Mouse (Mus musculus): ENCODE data around the gene Ltn1. TPM values are rescaled to one million over a fixed set of nuclear protein-coding genes. Genes with fewer than 3 reads are reported as not detected.

The Ltn1 gene
- 22.9 and 26.8 TPM in 2 replicates for polyA plus RNA-seq (2015; fragmentation: Nextera tagmentation; extraction: Ambion mirVana)

GRCm38 (mm10) chr16:87432033-87432814 is at the start of gene Ltn1:
Gene Ltn1, minus strand, starts transcription at chr16:87432612.
- no peaks in the 10 kb centered on the region for H3K27me3 ChIP-seq (replicated peaks)
- ATAC-seq, result peak; percentile 99
- no peaks in the 10 kb centered on the region for H3K4me1 ChIP-seq (replicated peaks)
- H3K9ac ChIP-seq, result peak within 1 kb of the TSS; percentile 81
- H3K4me2 ChIP-seq (replicated peaks), result peak within 1 kb of the TSS; percentile 74
- no peaks in the 10 kb centered on the region for H3K9me3 ChIP-seq
- peak within 1 kb of the TSS; percentile 76 for H3K4me3 ChIP-seq (replicated peaks)
- H3K36me3 ChIP-seq, result 0 out of 2 replicates have a peak, but pooled peaks cover 3% of the 10 kb centered on the region
- under 1% methylated on average over 56 of the region's 56 CpGs for WGBS
- 0 out of 2 replicates have a peak within 1 kb of the TSS, but pooled peaks have one; percentile 54 for H3K27ac ChIP-seq

GRCm38 (mm10) chr16:87470579-87470978 is 38.2 kb upstream of the Ltn1 start:
- no peaks in the 10 kb centered on the region for H3K4me1 ChIP-seq (replicated peaks)
- no peak overlapping the region for H3K4me2 ChIP-seq (replicated peaks)
- no peak overlapping the region for H3K9ac ChIP-seq
- 90% methylated on average over 4 of the region's 4 CpGs for WGBS
- no peak overlapping the region for H3K4me3 ChIP-seq (replicated peaks)
- H3K27me3 ChIP-seq (replicated peaks), result no peaks in the 10 kb centered on the region
- H3K36me3 ChIP-seq, result peaks cover 27% of the 10 kb centered on the region
- no peak overlapping the region for H3K27ac ChIP-seq
- ATAC-seq, result no peak
- no peaks in the 10 kb centered on the region for H3K9me3 ChIP-seq

DNA sequence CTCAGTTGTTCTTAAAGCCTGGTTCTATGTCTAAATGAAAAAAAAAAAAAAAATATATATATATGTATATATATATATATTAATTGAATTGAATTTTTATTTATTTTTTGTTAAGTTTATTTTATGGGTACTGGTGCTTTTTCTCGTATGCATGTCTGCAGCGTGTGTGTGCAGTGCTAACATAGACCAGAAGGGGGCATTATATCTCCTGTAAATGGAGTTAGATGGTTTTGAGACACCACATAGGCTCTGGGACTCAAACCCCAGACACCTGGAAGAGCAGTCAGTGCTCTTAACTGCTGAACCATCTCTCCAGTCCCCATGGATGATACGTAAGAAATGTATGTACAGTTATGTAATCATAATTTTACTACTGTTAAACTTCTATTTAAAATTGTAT is 26.3 kb upstream of the Ltn1 start:
- Histone ChIP-seq H3K9ac (no peak overlapping the region), H3K27me3 (replicated peaks) (no peaks in the 10 kb centered on the region), H3K4me3 (replicated peaks) (no peak overlapping the region), H3K9me3 (no peaks in the 10 kb centered on the region), H3K4me1 (replicated peaks) (peaks cover 8% of the 10 kb centered on the region), H3K27ac (no peak overlapping the region), H3K4me2 (replicated peaks) (no peak overlapping the region), H3K36me3 (peaks cover 17% of the 10 kb centered on the region)
- ATAC-seq, result no peak
- WGBS, result 96% methylated on average over 3 of the region's 3 CpGs

GRCm38 (mm10) chr16:87455180-87455611 is 22.8 kb upstream of the Ltn1 start:
- Histone ChIP-seq H3K27ac (peak overlapping the region; percentile 73), H3K4me2 (replicated peaks) (peak overlapping the region; percentile 80), H3K36me3 (peaks cover 4% of the 10 kb centered on the region; the same call in 1 of the 2 replicates), H3K9me3 (no peaks in the 10 kb centered on the region), H3K9ac (peak overlapping the region; percentile 70), H3K4me1 (replicated peaks) (peaks cover 8% of the 10 kb centered on the region), H3K27me3 (replicated peaks) (no peaks in the 10 kb centered on the region), H3K4me3 (replicated peaks) (peak overlapping the region; percentile 69)
- WGBS, result under 1% methylated on average over 38 of the region's 38 CpGs
- peak; percentile 84 for ATAC-seq

- peak within 1 kb of the TSS; percentile 80 for H3K4me2 ChIP-seq (replicated peaks)
- H3K4me1 ChIP-seq (replicated peaks), result peaks cover 8% of the 10 kb centered on the region
- no peaks in the 10 kb centered on the region for H3K9me3 ChIP-seq
- peaks cover 4% of the 10 kb centered on the region; the same call in 1 of the 2 replicates for H3K36me3 ChIP-seq
- peak within 1 kb of the TSS; percentile 73 for H3K27ac ChIP-seq
- H3K4me3 ChIP-seq (replicated peaks), result peak within 1 kb of the TSS; percentile 69
- no peaks in the 10 kb centered on the region for H3K27me3 ChIP-seq (replicated peaks)
- H3K9ac ChIP-seq, result peak within 1 kb of the TSS; percentile 70
- peak; percentile 98 for ATAC-seq
- WGBS, result 7% methylated on average over 45 of the region's 45 CpGs
Measured at GRCm38 (mm10) chr16:87454419-87455179, 22.2 kb upstream of the Ltn1 start, which contains the start of gene Usp16. Gene Usp16, plus strand, starts transcription at chr16:87454703.

- Histone ChIP-seq H3K4me1 (replicated peaks) (peaks cover 8% of the 10 kb centered on the region), H3K4me2 (replicated peaks) (no peak overlapping the region), H3K36me3 (no peaks in the 10 kb centered on the region), H3K4me3 (replicated peaks) (no peak overlapping the region), H3K27me3 (replicated peaks) (no peaks in the 10 kb centered on the region), H3K9ac (no peak overlapping the region), H3K9me3 (no peaks in the 10 kb centered on the region), H3K27ac (no peak overlapping the region)
- 83% methylated on average over 2 of the region's 2 CpGs for WGBS
- ATAC-seq, result no peak
Measured at GRCm38 (mm10) chr16:87453226-87453625, 20.8 kb upstream of the Ltn1 start.

DNA sequence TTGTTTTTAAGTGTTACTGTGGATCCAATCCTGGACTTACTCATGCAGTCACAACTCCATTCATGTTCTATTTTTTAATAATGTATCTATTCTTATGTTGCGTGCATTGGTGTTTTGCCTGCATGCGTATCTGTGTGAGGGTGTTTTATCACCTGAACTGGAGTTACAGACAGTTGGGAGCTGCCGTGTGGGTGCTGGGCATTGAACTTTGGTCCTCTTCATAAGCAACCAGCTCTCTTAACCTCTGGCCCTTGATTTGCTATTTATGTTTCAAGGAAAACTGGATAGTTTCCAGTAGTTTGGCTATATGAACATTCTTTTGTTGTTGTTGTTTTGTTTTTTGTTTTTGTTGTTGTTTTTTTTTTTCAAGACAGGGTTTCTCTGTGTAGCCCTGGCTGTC is 13.1 kb upstream of the Ltn1 start:
- no peak for ATAC-seq
- no peaks in the 10 kb centered on the region for H3K27me3 ChIP-seq (replicated peaks)
- 91% methylated on average over 3 of the region's 3 CpGs for WGBS
- H3K27ac ChIP-seq, result no peak overlapping the region
- no peaks in the 10 kb centered on the region for H3K36me3 ChIP-seq
- no peaks in the 10 kb centered on the region for H3K9me3 ChIP-seq
- no peak overlapping the region for H3K4me2 ChIP-seq (replicated peaks)
- no peak overlapping the region for H3K9ac ChIP-seq
- no peak overlapping the region for H3K4me3 ChIP-seq (replicated peaks)
- H3K4me1 ChIP-seq (replicated peaks), result peaks cover 9% of the 10 kb centered on the region; the same call in 1 of the 2 replicates

DNA sequence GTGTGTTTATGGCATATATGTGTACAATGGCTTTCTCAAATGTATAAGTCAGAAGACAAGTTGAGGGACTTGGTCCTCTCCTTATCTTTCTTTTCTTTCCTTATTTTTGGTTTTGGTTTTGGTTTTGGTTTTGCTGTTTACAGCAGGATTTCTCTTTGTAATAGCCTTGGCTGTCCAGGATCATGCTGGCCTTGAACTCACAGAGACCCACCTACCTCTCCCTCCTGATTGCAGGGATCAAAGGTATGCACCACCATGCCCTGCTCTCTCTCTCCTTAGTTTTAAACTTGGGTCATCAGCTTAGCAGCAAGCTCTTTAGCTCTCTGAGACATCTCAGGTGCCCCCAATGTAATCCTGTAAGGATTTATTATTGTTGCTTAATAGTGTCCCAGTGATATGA is 12.7 kb upstream of the Ltn1 start:
- H3K27me3 ChIP-seq (replicated peaks), result no peaks in the 10 kb centered on the region
- ATAC-seq, result no peak
- no peaks in the 10 kb centered on the region for H3K36me3 ChIP-seq
- H3K9me3 ChIP-seq, result no peaks in the 10 kb centered on the region
- no peak overlapping the region for H3K4me2 ChIP-seq (replicated peaks)
- no peak overlapping the region for H3K9ac ChIP-seq
- peaks cover 9% of the 10 kb centered on the region; the same call in 1 of the 2 replicates for H3K4me1 ChIP-seq (replicated peaks)
- H3K4me3 ChIP-seq (replicated peaks), result no peak overlapping the region
- no peak overlapping the region for H3K27ac ChIP-seq

GRCm38 (mm10) chr16:87444071-87444470 is 11.7 kb upstream of the Ltn1 start:
- no peak overlapping the region for H3K4me2 ChIP-seq (replicated peaks)
- peaks cover 9% of the 10 kb centered on the region; the same call in 1 of the 2 replicates for H3K4me1 ChIP-seq (replicated peaks)
- H3K27ac ChIP-seq, result no peak overlapping the region
- no peaks in the 10 kb centered on the region for H3K27me3 ChIP-seq (replicated peaks)
- no peak overlapping the region for H3K4me3 ChIP-seq (replicated peaks)
- ATAC-seq, result no peak
- WGBS, result 52% methylated on average over 1 of the region's 1 CpGs
- no peak overlapping the region for H3K9ac ChIP-seq
- no peaks in the 10 kb centered on the region for H3K36me3 ChIP-seq
- no peaks in the 10 kb centered on the region for H3K9me3 ChIP-seq

DNA sequence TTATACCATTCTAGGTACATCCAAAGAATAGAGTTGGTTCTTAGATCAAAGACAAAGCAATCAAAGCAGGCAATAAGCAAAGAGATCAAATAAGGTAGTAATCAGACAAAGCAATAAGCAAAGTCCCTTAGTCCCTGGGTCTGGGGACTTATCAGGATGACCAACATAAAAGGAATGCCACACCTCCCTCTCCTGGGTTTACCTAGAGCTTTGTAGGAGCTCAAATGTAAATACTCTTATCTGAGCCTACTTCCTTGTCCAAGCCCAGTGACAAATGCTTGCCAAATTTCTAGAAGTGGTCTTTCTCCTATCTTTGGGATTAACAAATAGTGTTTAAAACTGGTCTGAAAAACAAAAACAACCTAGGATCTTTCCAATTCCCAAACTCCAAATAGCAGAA is 10.8 kb upstream of the Ltn1 start:
- Histone ChIP-seq H3K4me3 (replicated peaks) (no peak overlapping the region), H3K27ac (no peak overlapping the region), H3K9ac (no peak overlapping the region), H3K4me1 (replicated peaks) (peaks cover 9% of the 10 kb centered on the region; the same call in 1 of the 2 replicates), H3K4me2 (replicated peaks) (no peak overlapping the region), H3K27me3 (replicated peaks) (no peaks in the 10 kb centered on the region), H3K9me3 (no peaks in the 10 kb centered on the region), H3K36me3 (no peaks in the 10 kb centered on the region)
- ATAC-seq, result peak; percentile 68

DNA sequence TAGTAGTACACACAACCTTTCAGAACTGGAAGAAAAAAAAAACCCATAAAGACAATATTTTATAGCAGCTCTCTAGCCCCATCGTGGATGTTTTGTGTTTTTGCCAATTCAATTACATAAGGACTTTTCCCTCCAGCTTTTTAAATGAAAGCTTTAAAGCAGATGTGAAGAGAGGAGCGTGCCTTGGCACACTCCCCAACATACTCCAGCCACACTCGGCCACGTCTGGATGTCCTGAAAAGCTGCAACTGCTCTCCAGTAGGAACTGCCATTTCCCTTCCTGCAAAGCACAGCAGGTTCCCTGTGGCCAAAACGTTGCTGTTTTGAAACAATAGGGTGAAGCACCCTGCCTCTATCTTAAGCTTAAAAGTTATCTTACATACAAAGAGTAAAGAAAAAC is 9.9 kb upstream of the Ltn1 start:
- no peak overlapping the region for H3K4me2 ChIP-seq (replicated peaks)
- H3K4me1 ChIP-seq (replicated peaks), result peaks cover 9% of the 10 kb centered on the region; the same call in 1 of the 2 replicates
- no peaks in the 10 kb centered on the region for H3K36me3 ChIP-seq
- no peak overlapping the region for H3K4me3 ChIP-seq (replicated peaks)
- WGBS, result 40% methylated on average over 5 of the region's 5 CpGs
- ATAC-seq, result no peak
- H3K9me3 ChIP-seq, result no peaks in the 10 kb centered on the region
- no peak overlapping the region for H3K9ac ChIP-seq
- H3K27me3 ChIP-seq (replicated peaks), result no peaks in the 10 kb centered on the region
- H3K27ac ChIP-seq, result no peak overlapping the region

DNA sequence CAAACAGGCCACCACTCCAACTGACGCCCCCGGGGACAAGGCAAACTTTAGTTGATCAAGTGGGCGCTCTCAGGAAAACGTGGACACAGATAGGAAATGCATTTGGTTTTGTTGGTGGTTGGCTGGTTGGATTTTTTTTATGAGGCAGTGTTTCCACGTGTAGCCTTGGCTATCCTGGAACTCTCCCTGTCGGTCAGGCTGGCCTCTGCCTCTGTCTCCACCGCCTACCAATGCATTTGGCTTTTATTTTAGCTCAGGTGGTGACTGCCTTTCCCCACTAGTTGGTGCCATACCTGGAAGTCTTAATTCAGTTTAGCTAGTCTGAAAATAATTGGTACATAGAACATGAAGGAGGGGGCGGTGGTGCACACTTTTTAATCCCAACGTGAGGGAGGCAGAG is 8.7 kb upstream of the Ltn1 start:
- Histone ChIP-seq H3K9me3 (no peaks in the 10 kb centered on the region), H3K4me1 (replicated peaks) (peaks cover 9% of the 10 kb centered on the region; the same call in 1 of the 2 replicates), H3K27me3 (replicated peaks) (no peaks in the 10 kb centered on the region), H3K4me2 (replicated peaks) (peak overlapping the region; percentile 77), H3K27ac (no peak overlapping the region), H3K9ac (peak overlapping the region; percentile 98), H3K36me3 (0 out of 2 replicates have a peak, but pooled peaks cover 1% of the 10 kb centered on the region), H3K4me3 (replicated peaks) (peak overlapping the region; percentile 90)
- 0 out of 2 replicates have a peak, but pooled peaks have one; percentile 6 for ATAC-seq
- WGBS, result 23% methylated on average over 9 of the region's 9 CpGs

Data from intestine, embryonic 15.5 days (tissue).